Mouse (Mus musculus): ENCODE measurements at regions not wholly inside any gene's neighbourhood (a gene's known extent, or its start where the extent isn't known, plus 50 kb on each side); places are given as distances from the start of the nearest gene placed in this dataset.

DNA sequence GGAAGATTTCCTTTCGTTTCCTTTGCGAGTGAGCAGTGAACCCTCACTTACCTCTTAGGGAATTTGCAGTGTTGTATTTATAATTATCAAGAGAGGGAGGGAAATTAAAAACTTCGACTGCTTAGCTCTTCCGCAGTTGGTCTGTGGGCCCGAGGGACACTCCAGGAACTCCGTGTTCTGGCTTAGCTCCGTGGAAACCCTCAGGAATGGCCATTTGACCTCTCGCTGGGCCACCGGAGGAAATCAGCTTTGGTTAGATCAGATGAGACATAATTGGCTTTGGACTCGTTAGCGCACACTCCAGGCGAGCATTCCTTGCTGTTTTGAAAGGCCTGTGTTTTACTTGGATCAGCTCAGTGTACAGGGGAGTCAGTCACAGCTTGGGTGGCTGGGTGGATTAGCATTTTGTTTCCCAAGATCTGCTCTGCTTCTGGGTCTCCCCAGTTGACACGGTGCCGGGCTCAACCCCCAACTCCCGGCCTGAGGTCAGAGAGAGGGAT is 74.9 kb upstream of the Shisa3 start:
- TF ChIP-seq CTCF (IDR thresholded peaks at IDR 0.05; ENCODE audit: low read depth, low read length) (no peak), EP300 (IDR thresholded peaks at IDR 0.05; ENCODE audit: insufficient read depth, low read depth, low read length) (no peak), POLR2A (IDR thresholded peaks at IDR 0.05; ENCODE audit: insufficient read depth, low read length) (no peak)
